Mouse (Mus musculus) central nervous system, embryonic 11.5 days (tissue): Measurements from ENCODE around the gene Slc35c1. TPM values are rescaled to one million over a fixed set of nuclear protein-coding genes. Genes with fewer than 3 reads are reported as not detected.

ENCODE experiments used
- polyA plus RNA-seq: library from polyadenylated mRNA; depleted of rRNA; stranded (reverse); fragments of >200 nt; gene quantifications from 2 replicates; pipeline ENCODE4 v1.2.3, GENCODE M21; 2012; rRNA removed

Gene Slc35c1
- 4.8 and 7.7 TPM in 2 replicates for polyA plus RNA-seq

GRCm38 (mm10) chr2:92459921-92460707 lies at the start of gene Slc35c1:
TSS of gene Slc35c1 (minus strand) at chr2:92460538.

GRCm38 (mm10) chr2:92433578-92434374 lies 26.6 kb downstream of the Slc35c1 start, which contains the start of gene Cry2:
TSS of gene Cry2 (minus strand) at chr2:92434043.

Other genes with a start within 250 kb of the Slc35c1 start
- 24.7 and 34.5 TPM in 2 replicates for gene Pex16, start 85.9 kb downstream of the Slc35c1 start, polyA plus RNA-seq
- 12.7 and 14.7 TPM in 2 replicates for gene Large2, start 85.7 kb downstream of the Slc35c1 start, polyA plus RNA-seq
- gene 1700029I15Rik, start 78.0 kb downstream of the Slc35c1 start, polyA plus RNA-seq, result 2.3 and 2.9 TPM in 2 replicates
- 76.2 and 89.1 TPM in 2 replicates for gene Mapk8ip1, start 59.3 kb downstream of the Slc35c1 start, polyA plus RNA-seq
- 18.3 and 19.8 TPM in 2 replicates for gene Cry2, start 26.5 kb downstream of the Slc35c1 start, polyA plus RNA-seq
- 8.2 and 9.8 TPM in 2 replicates for gene Chst1, start 139.2 kb upstream of the Slc35c1 start, polyA plus RNA-seq